Mouse (Mus musculus): ENCODE data around the gene Ttf1.

The Ttf1 gene

DNA sequence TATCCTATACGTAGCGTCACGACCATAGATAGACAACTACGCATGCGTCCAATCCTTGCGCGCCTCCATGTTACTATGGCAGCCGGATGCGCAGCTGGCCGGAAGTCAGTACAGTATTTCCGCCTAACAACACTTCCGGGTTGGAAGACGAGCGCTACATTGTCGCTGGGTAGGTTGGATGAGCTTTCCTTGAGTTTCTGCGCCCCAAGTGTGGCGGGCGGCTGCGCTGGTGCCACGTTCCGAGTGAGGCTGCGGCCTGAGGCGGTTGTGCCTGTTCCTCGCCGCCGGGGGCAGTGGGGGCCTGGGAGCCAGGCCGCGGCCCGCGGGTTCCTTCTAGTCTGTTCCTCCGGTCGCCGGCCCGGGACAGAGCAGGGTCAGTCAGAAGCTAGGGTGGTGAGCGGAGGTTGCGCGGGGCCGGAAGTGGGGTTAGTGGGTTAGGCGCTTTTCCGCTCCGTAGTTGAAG is at the start of gene Ttf1:
Gene Ttf1 (plus strand): TSS at position 128 of the 463 bp plus-strand sequence.
- peak; percentile 97 for DNase-seq (ENCODE audit: low spot score)

DNA sequence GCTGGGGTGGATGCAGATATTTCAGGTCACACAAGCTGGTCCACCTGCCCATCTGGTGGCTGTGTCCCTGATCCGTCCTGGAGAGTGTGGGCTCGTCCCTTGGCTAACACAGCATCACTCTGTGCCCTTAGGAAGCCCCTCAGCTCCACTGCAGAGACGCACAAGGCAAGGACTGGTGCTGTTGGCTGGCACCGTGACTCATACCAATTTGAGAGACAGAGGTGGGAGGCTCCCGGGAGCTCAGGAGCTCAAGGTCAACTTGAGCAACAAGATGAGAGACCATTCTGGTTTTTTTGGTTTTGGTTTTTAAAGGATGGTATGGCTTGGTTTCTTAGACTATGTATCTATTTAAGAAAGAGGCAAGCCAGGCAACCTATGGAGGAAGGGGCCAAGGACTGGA is 47.5 kb upstream of the Ttf1 start:
- no peak for DNase-seq (ENCODE audit: low spot score)

DNA sequence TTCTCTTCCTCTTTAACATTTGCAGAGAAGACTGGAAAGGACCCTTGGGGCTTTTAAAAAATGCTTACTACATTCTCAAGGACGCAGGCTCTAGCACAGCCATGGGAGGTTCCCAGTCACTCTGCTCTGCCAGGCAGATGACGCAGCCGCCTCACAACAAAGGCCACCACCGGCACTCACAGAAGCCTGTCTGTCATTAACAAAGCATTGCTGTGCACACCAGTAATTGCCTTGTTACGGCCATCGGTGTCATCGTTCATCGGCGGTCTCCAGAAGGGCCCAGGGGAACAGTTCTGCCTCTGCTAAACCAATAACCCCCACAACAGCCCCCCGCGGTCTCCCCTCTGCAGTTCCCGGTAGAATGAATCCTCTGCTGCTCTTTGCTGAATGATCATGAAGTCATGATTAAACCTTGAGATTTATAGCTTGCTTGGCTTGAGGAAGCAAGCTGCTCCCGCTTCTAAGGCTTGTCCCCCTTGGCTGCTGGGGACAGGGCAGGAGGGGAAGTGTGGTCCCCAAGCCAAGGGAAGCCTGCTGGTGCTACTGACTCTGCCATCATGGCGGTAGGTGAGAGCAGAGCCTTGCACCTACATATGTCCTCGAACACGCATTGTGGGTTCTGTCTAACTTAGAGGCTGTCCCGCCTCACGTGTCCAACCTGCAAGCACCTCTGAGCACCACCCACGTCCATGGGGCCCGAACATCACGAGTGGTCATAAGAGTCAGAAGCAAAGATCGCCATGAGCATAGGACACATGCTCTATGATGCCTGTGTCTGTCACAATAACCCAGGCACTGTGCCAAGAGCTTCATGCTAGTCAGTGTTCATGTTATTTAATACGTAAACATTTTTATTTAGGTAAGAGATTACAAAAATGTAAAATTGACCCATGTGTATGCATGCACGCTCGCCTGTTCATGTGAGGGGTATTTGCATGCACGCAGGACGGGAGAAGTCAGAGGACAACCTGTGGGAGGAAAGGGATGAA is 43.2 kb upstream of the Ttf1 start:
- peak; percentile 76 for DNase-seq (ENCODE audit: low spot score)

- no peak for DNase-seq (ENCODE audit: low spot score)
Measured at GRCm38 (mm10) chr2:29018680-29019079, 41.4 kb upstream of the Ttf1 start.

DNA sequence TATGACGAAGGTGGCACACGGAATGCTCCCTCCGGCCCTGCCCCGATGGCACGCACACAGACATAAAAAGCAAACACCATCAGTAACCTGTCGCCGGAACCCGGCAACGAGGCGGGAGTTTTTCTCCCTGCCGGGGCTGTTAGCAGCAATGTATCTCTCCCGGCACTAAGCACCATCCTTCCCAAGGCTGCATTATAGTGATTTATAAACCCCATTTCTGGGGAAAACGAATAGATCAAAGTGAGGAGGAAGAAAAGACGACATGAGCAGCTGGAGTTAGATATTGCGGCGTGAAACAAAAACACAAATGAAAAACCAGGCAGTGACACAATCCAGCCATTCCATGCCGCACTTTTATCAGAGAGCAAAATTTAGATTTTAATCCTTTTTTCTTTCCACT is 39.0 kb upstream of the Ttf1 start:
- DNase-seq (ENCODE audit: low spot score): no peak

DNA sequence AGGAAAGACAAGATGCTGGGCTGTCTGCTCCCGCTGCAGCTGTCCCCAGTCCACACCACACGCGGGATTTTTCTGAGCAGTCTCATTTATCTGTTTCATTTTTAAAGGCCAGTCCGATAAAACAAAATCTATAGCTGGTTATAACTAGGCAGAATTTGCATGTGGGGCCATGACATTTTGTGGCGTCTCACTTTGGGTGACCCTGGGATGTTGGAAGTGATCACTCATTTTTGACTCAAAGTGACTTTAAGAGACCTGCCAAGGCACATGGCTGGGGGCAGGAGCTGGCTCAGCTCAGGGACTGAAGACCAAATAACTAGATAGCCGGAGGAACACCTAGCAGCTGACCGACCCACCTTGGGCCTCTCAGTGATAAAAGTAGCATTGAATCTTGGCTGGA is 37.1 kb upstream of the Ttf1 start:
- DNase-seq (ENCODE audit: low spot score): no peak

- no peak for DNase-seq (ENCODE audit: low spot score)
Measured at GRCm38 (mm10) chr2:29025284-29025683, 34.8 kb upstream of the Ttf1 start.

GRCm38 (mm10) chr2:29030048-29030734 is 29.9 kb upstream of the Ttf1 start:
- no peak for DNase-seq (ENCODE audit: low spot score)

DNA sequence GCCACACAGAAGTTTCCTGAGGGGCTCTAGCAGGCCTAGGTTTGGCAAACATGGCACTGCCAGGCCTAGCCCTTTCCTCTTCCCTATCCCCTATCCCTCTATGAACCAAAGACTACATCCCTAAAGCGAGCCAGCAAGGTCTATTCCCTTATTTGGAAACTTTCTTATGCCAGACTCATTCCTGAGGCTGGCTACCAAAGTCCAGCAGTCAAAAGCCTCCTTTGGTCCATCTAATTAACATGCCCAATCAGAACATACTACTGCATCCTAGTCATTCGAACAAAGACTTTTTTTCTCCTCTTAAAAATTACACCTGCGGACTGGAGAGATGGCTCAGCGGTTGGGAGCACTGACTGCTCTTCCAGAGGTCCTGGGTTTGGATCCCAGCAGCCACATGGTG is 28.1 kb upstream of the Ttf1 start:
- no peak for DNase-seq (ENCODE audit: low spot score)

GRCm38 (mm10) chr2:29034542-29035475 is 25.3 kb upstream of the Ttf1 start:
- no peak for DNase-seq (ENCODE audit: low spot score)

DNA sequence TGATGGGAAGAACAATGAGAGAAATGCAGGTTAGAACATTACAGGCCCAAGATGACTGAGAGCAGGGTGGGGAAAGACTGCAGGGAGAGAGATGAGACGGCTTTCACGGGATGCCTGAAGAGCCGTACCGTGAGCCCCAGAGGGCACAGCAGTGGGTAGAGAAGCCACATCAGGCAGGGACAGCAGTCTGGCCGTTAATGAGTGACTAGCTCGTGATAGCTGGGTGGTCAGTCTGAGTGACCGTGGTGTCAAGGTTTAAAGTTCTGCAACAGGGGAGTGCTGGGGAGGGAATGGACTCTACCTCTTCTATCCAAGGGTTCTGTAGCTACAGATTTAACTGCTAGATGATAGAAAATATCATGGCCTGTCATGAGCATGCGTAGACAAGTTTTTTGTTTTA is 24.4 kb upstream of the Ttf1 start:
- DNase-seq (ENCODE audit: low spot score): no peak

GRCm38 (mm10) chr2:29039741-29040140 is 20.3 kb upstream of the Ttf1 start:
- DNase-seq (ENCODE audit: low spot score): no peak

GRCm38 (mm10) chr2:29040594-29041476 is 19.2 kb upstream of the Ttf1 start:
- DNase-seq (ENCODE audit: low spot score): peak; percentile 48

DNA sequence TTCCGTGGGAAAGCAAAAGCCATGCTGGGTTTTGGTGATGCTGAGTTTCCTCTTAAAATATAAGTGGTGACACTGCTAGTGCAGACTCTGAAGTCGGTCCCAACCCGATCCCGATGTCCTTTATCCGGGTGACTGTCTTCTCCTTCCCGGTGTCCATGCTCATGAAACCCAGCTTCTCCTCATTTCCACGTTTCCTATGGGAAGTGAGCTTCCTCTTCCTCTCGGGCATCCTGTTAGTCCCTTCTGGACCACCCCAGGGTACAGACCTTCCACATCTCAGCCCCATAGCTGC is 18.6 kb upstream of the Ttf1 start:
- DNase-seq (ENCODE audit: low spot score): no peak

DNA sequence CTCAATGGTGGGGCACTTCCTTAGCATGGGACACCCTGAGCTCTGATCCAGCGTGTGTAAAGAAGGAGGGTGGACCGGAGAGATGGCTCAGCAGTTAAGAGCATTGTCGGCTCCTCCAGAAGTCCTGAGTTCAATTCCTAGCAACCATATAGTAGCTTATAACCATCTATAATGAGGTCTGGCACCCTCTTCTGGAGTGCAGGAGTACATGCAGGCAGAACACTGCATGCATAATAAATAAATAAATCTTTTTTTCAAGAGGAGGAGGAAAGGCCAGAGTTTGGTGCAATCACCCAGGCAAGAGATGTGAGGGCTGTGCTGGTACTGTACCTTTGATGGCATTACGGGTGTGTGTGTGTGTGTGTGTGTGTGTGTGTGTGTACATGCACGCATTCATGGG is 17.9 kb upstream of the Ttf1 start:
- no peak for DNase-seq (ENCODE audit: low spot score)

- peak; percentile 75 for DNase-seq (ENCODE audit: low spot score)
Measured at GRCm38 (mm10) chr2:29046151-29046550, 13.9 kb upstream of the Ttf1 start.

DNA sequence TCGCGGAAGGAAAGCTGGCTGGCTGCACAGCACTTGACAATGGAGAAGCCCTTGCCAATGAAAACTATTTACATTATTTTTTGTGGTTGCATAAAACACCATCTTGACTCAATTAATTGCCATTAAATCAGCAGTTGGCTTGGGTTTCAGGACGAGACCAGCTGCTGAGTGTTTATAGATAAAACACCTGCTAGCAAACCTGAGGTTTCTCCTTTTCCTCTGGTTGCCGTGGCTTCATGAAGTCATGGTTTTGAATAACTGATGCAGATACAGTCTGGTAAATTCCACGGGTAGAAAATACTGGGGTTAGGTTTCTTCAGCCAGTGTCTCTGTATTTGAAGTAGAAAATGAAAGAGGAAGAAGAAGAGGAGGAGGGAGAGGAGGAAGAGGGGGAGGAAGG is 8.1 kb upstream of the Ttf1 start:
- no peak for DNase-seq (ENCODE audit: low spot score)

DNA sequence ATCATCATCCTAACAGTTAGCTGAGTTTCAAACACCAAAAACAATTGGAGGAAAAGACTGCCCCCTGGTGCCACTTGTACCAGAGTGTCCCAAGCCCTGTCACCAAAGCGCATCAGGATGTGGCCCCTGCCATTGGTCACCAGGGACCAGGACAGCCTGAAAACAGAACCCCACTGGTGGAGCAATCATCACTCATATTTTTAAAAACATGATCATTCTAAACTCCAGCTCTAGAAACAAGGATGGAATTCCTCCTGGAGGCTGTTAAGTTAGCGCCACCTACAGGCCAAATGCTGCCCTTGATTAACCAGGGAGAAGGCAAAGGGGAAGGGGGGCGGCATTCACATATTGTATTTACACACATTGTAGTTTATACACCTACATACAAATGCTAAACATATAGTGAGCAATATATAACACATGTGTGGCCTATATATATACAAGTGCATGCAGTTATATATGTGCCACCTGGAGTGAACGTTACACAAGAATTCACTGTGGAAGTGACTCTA is 7.1 kb upstream of the Ttf1 start:
- DNase-seq (ENCODE audit: low spot score): peak; percentile 82

- DNase-seq (ENCODE audit: low spot score): peak; percentile 89
Measured at GRCm38 (mm10) chr2:29053802-29054544, 6.1 kb upstream of the Ttf1 start.

DNA sequence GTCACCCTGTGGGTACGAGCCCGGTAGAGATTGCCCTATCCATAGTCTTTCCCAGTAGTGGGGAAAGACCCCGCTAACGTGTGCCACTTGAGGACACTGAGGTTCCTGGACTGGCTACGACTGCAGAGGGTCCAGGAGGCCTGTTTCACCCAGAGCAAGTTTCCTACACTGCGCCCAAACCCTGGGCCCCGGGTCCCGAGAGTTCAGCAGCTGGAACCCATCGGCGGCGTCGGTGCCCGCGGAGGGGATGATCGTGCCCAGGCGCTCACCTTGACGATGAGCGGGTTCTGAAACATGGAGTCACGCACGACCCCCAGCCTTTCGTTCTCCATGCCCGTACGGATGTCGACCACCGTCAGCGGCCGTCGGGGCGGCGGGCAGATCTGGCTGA is 5.5 kb upstream of the Ttf1 start:
- no peak for DNase-seq (ENCODE audit: low spot score)

All from embryo, embryonic 10.5 days (tissue).